Mouse (Mus musculus) cortical plate, adult 2 months (tissue): ENCODE results near the gene Ddah2. TPM values are rescaled to one million over a fixed set of nuclear protein-coding genes. Genes with fewer than 3 reads are reported as not detected.

Experiments
- H3K27ac ChIP-seq: fragments of 200-500 bp; 2 replicates; pipeline ENCODE4 v1.5.1; 2012; ENCODE audit warnings: low read length, control low read depth, inconsistent platforms; ENCODE audit not compliant: insufficient read depth
- H3K4me1 ChIP-seq: fragments of 200-500 bp; 2 replicates; pipeline ENCODE4 v1.6.1; 2011; ENCODE audit warnings: low read length; ENCODE audit not compliant: control insufficient read depth, insufficient read depth
- H3K4me3 ChIP-seq: fragments of 200-500 bp; 2 replicates; pipeline ENCODE4 v1.5.1; 2011; ENCODE audit warnings: mild to moderate bottlenecking, low read length, control low read depth; ENCODE audit not compliant: insufficient read depth
- CTCF ChIP-seq: fragments of 200-500 bp; IDR thresholded peaks from 2 replicates; pipeline ENCODE4 v1.5.1; 2011; ENCODE audit warnings: mild to moderate bottlenecking, control low read depth, low read length; ENCODE audit not compliant: insufficient read depth; ENCODE audit errors: extremely low read depth
- POLR2A ChIP-seq: fragments of 200-500 bp; IDR thresholded peaks from 2 replicates; pipeline ENCODE4 v1.6.1; 2011; ENCODE audit warnings: mild to moderate bottlenecking, low read length, control low read depth; ENCODE audit not compliant: insufficient read depth; ENCODE audit errors: extremely low read depth
- polyA plus RNA-seq: library from polyadenylated mRNA; depleted of rRNA; stranded (reverse); fragments of >200 nt; gene quantifications from 2 replicates; pipeline ENCODE4 v1.2.3, GENCODE M21; 2012; rRNA removed

Ddah2 gene
- polyA plus RNA-seq, 1 experiment: 26.8 TPM

GRCm38 (mm10) chr17:35103221-35103690 is 44.4 kb downstream of the Ddah2 start:
- no peak overlapping the region for H3K4me3 ChIP-seq
- no peak overlapping the region for H3K27ac ChIP-seq
- TF ChIP-seq POLR2A (no peak), CTCF (no peak)
- H3K4me1 ChIP-seq: peaks cover 2% of the 10 kb centered on the region; the same call in 1 of the 2 replicates

DNA sequence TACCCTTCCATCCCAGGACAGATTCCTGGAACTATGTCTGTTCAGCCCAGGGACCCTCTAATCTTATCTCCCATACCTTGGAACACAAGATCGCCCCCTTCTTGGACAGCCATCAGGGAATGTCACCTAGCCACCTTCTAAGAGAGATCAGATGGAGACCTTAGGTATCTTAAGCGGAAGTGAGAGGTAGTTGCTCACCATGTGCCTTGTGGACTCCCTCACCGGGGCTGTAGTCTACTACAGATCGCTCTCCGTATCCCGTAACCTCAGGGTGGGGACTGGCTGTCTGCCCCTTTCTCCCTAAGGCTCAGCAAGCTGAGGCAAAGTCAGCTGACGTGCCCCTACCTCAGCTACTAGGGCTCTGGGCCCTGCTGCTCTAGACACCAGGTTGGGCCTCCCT is 45.2 kb downstream of the Ddah2 start:
- peaks cover 2% of the 10 kb centered on the region; the same call in 1 of the 2 replicates for H3K4me1 ChIP-seq
- TF ChIP-seq CTCF: no peak
- TF ChIP-seq POLR2A: no peak
- H3K27ac ChIP-seq: no peak overlapping the region
- H3K4me3 ChIP-seq: no peak overlapping the region

- Histone ChIP-seq H3K27ac (no peak overlapping the region), H3K4me3 (no peak overlapping the region), H3K4me1 (peaks cover 2% of the 10 kb centered on the region; the same call in 1 of the 2 replicates)
- TF ChIP-seq POLR2A (no peak), CTCF (no peak)
Observed at GRCm38 (mm10) chr17:35104754-35105153, 45.9 kb downstream of the Ddah2 start.

GRCm38 (mm10) chr17:35105740-35106389 is 47.0 kb downstream of the Ddah2 start:
- H3K27ac ChIP-seq: no peak overlapping the region

DNA sequence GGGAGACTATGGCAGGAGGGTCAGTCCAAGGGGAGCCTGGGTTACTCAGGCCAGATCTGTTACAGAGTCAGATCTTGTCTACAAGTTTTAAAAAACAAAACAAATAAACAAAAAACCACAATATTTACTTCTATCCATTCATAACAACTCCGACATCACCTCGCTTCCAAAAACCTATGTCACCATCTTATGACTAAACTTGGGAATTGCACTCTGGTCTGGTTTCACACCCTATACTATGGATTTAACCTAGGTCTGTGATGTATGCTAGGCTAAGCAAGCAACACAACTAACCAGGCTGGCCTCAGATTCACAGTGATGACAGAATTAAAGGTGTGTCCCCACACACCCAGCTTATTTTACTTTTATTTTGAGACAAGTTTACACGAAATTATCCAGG is 47.7 kb downstream of the Ddah2 start:
- peaks cover 2% of the 10 kb centered on the region; the same call in 1 of the 2 replicates for H3K4me1 ChIP-seq
- H3K27ac ChIP-seq: no peak overlapping the region
- no peak for TF ChIP-seq POLR2A
- peak; percentile 13; the same call in 1 of the 2 replicates for TF ChIP-seq CTCF
- H3K4me3 ChIP-seq: no peak overlapping the region

More at GRCm38 (mm10) chr17:35105740-35106389, 47.0 kb downstream of the Ddah2 start:
- H3K4me1 ChIP-seq: peaks cover 2% of the 10 kb centered on the region; the same call in 1 of the 2 replicates
- H3K4me3 ChIP-seq: no peak overlapping the region
- TF ChIP-seq CTCF: peak; percentile 71
- no peak for TF ChIP-seq POLR2A

DNA sequence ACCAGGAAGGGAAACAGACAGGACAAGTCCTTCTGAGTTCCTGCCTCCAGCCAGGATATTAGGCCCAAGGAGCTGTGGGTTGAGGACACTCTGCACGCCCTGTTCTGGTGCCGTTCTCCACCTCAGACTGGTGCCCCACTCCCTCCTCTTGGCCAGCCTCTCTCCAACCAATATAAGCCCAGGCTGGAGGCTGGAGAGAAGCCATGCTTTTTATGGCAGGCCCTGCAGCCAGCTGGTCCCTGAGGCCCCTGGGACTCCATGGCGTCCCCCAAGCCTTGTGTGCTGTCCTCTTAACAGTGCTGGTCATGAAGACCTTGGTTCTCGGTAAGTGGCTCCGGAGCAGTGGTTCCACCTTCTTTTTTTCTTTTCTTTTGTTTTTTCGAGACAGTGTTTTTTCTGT is 49.3 kb downstream of the Ddah2 start, which contains the start of gene Ly6g5c:
TSS of gene Ly6g5c (plus strand) at position 183 of the 400 bp plus-strand sequence.
- Histone ChIP-seq H3K4me3 (no peak within 1 kb of the TSS), H3K27ac (no peak within 1 kb of the TSS), H3K4me1 (peaks cover 2% of the 10 kb centered on the region; the same call in 1 of the 2 replicates)
- TF ChIP-seq POLR2A: no peak
- TF ChIP-seq CTCF: no peak

Other genes starting within 250 kb of the Ddah2 start
- 80.0 and 80.7 TPM in 2 replicates for gene Stk19, start 222.1 kb upstream of the Ddah2 start, polyA plus RNA-seq
- gene Dxo, start 222.0 kb upstream of the Ddah2 start, polyA plus RNA-seq: 53.1 and 55.5 TPM in 2 replicates
- gene Skiv2l, start 208.8 kb upstream of the Ddah2 start, polyA plus RNA-seq: 74.0 and 81.2 TPM in 2 replicates
- gene Nelfe, start 208.6 kb upstream of the Ddah2 start, polyA plus RNA-seq: 56.3 and 65.8 TPM in 2 replicates
- gene Cfb, start 196.5 kb upstream of the Ddah2 start, polyA plus RNA-seq: 0.08 and 0.32 TPM in 2 replicates
- gene Zbtb12, start 179.6 kb upstream of the Ddah2 start, polyA plus RNA-seq: 4.8 and 4.9 TPM in 2 replicates
- 0.04 and 0.13 TPM in 2 replicates for gene Gm20547, start 177.0 kb upstream of the Ddah2 start, polyA plus RNA-seq
- 3.2 and 3.4 TPM in 2 replicates for gene C2, start 160.8 kb upstream of the Ddah2 start, polyA plus RNA-seq
- 247 and 264 TPM in 2 replicates for gene Ehmt2, start 160.6 kb upstream of the Ddah2 start, polyA plus RNA-seq
- 0.46 and 0.49 TPM in 2 replicates for gene Slc44a4, start 144.6 kb upstream of the Ddah2 start, polyA plus RNA-seq
- gene Neu1, start 127.8 kb upstream of the Ddah2 start, polyA plus RNA-seq: 49.4 and 50.5 TPM in 2 replicates
- gene Hspa1b, start 99.8 kb upstream of the Ddah2 start, polyA plus RNA-seq: 8.4 and 11.6 TPM in 2 replicates
- not detected in 2 replicates for gene Gm20481, start 89.1 kb upstream of the Ddah2 start, polyA plus RNA-seq
- 12.0 and 14.0 TPM in 2 replicates for gene Hspa1a, start 86.9 kb upstream of the Ddah2 start, polyA plus RNA-seq
- 0.50 and 0.59 TPM in 2 replicates for gene Hspa1l, start 86.3 kb upstream of the Ddah2 start, polyA plus RNA-seq
- gene Lsm2, start 77.2 kb upstream of the Ddah2 start, polyA plus RNA-seq: 36.9 and 37.2 TPM in 2 replicates
- 43.7 and 46.6 TPM in 2 replicates for gene Vars, start 58.0 kb upstream of the Ddah2 start, polyA plus RNA-seq
- 0.29 and 0.36 TPM in 2 replicates for gene Vwa7, start 42.5 kb upstream of the Ddah2 start, polyA plus RNA-seq
- 0.94 and 0.96 TPM in 2 replicates for gene Sapcd1, start 31.0 kb upstream of the Ddah2 start, polyA plus RNA-seq
- 0.58 and 0.72 TPM in 2 replicates for gene Msh5, start 12.3 kb upstream of the Ddah2 start, polyA plus RNA-seq
- gene Clic1, start 9.1 kb upstream of the Ddah2 start, polyA plus RNA-seq: 18.4 and 18.7 TPM in 2 replicates
- gene Ly6g6c, start 6.4 kb downstream of the Ddah2 start, polyA plus RNA-seq: not detected in 2 replicates
- not detected in 2 replicates for gene Mpig6b, start 7.1 kb downstream of the Ddah2 start, polyA plus RNA-seq
- gene Ly6g6e, start 17.9 kb downstream of the Ddah2 start, polyA plus RNA-seq: 4.8 and 5.5 TPM in 2 replicates
- 1.8 and 3.6 TPM in 2 replicates for gene Ly6g6d, start 19.0 kb downstream of the Ddah2 start, polyA plus RNA-seq
- 0.44 and 1.1 TPM in 2 replicates for gene Ly6g6f, start 26.6 kb downstream of the Ddah2 start, polyA plus RNA-seq
- 147 and 159 TPM in 2 replicates for gene Abhd16a, start 30.2 kb downstream of the Ddah2 start, polyA plus RNA-seq
- not detected in 2 replicates for gene Ly6g5c, start 49.2 kb downstream of the Ddah2 start, polyA plus RNA-seq
- gene Ly6g5b, start 56.4 kb downstream of the Ddah2 start, polyA plus RNA-seq: 0.91 and 1.3 TPM in 2 replicates
- gene Gpank1, start 62.4 kb downstream of the Ddah2 start, polyA plus RNA-seq: 20.4 and 21.0 TPM in 2 replicates
- 191 and 200 TPM in 2 replicates for gene Csnk2b, start 63.0 kb downstream of the Ddah2 start, polyA plus RNA-seq
- gene D17H6S53E, start 67.3 kb downstream of the Ddah2 start, polyA plus RNA-seq: 9.6 and 10.3 TPM in 2 replicates
- gene Apom, start 73.0 kb downstream of the Ddah2 start, polyA plus RNA-seq: 0.13 TPM in 2 replicates
- gene Bag6, start 76.1 kb downstream of the Ddah2 start, polyA plus RNA-seq: 194 and 212 TPM in 2 replicates
- gene Prrc2a, start 105.9 kb downstream of the Ddah2 start, polyA plus RNA-seq: 269 and 273 TPM in 2 replicates
- gene Aif1, start 117.0 kb downstream of the Ddah2 start, polyA plus RNA-seq: 13.0 and 13.2 TPM in 2 replicates
- 18.9 and 20.2 TPM in 2 replicates for gene Lst1, start 129.4 kb downstream of the Ddah2 start, polyA plus RNA-seq
- gene Ltb, start 135.4 kb downstream of the Ddah2 start, polyA plus RNA-seq: 0.71 and 1.5 TPM in 2 replicates
- gene Tnf, start 143.0 kb downstream of the Ddah2 start, polyA plus RNA-seq: 0.06 and 0.11 TPM in 2 replicates
- 0.19 and 0.32 TPM in 2 replicates for gene Lta, start 146.3 kb downstream of the Ddah2 start, polyA plus RNA-seq
- not detected in 2 replicates for gene Gm16181, start 161.8 kb downstream of the Ddah2 start, polyA plus RNA-seq
- 765 and 777 TPM in 2 replicates for gene Atp6v1g2, start 174.6 kb downstream of the Ddah2 start, polyA plus RNA-seq
- 12.2 and 13.8 TPM in 2 replicates for gene Nfkbil1, start 176.8 kb downstream of the Ddah2 start, polyA plus RNA-seq
- 382 and 400 TPM in 2 replicates for gene Ddx39b, start 182.7 kb downstream of the Ddah2 start, polyA plus RNA-seq
- gene H2-D1, start 203.7 kb downstream of the Ddah2 start, polyA plus RNA-seq: 64.1 and 72.6 TPM in 2 replicates